Mouse (Mus musculus) monocyte, adult 2 months (primary cell): ENCODE data around the gene Mn1.

Source experiments
- DNase-seq, 2 experiments: peaks; one replicate each; pipeline ENCODE4 v3.0.0; 2022; ENCODE audit warnings: low spot score in 2 of 2, low read depth in 1 of 2

Mn1 gene

GRCm38 (mm10) chr5:111408470-111409105 is 8.6 kb upstream of the Mn1 start:
- no peak for DNase-seq

- DNase-seq = no peak
Measured at GRCm38 (mm10) chr5:111409412-111410044, 7.6 kb upstream of the Mn1 start.

GRCm38 (mm10) chr5:111410665-111411064 is 6.5 kb upstream of the Mn1 start:
- DNase-seq = no peak

GRCm38 (mm10) chr5:111414192-111414591 is 3.0 kb upstream of the Mn1 start:
- DNase-seq = no peak

- DNase-seq = no peak
Measured at GRCm38 (mm10) chr5:111414770-111415249, 2.4 kb upstream of the Mn1 start.

GRCm38 (mm10) chr5:111415575-111415974 is 1.6 kb upstream of the Mn1 start:
- DNase-seq = no peak

- DNase-seq = no peak
Measured at GRCm38 (mm10) chr5:111416048-111416447, 1.1 kb upstream of the Mn1 start.

GRCm38 (mm10) chr5:111417378-111418131 is 393 bp downstream of the Mn1 start:
- DNase-seq = no peak

- no peak for DNase-seq
Measured at GRCm38 (mm10) chr5:111418202-111419120, 1.3 kb downstream of the Mn1 start.

GRCm38 (mm10) chr5:111419121-111419881 is 2.1 kb downstream of the Mn1 start:
- DNase-seq = no peak

GRCm38 (mm10) chr5:111420011-111420691 is 3.0 kb downstream of the Mn1 start:
- DNase-seq = no peak

GRCm38 (mm10) chr5:111420896-111421295 is 3.7 kb downstream of the Mn1 start:
- no peak for DNase-seq

GRCm38 (mm10) chr5:111421424-111421823 is 4.3 kb downstream of the Mn1 start:
- DNase-seq = no peak

- DNase-seq = no peak
Measured at GRCm38 (mm10) chr5:111422058-111422800, 5.1 kb downstream of the Mn1 start.

GRCm38 (mm10) chr5:111423011-111423410 is 5.8 kb downstream of the Mn1 start:
- no peak for DNase-seq

GRCm38 (mm10) chr5:111423616-111424015 is 6.5 kb downstream of the Mn1 start:
- no peak for DNase-seq

GRCm38 (mm10) chr5:111425813-111426212 is 8.7 kb downstream of the Mn1 start:
- DNase-seq = no peak

- no peak for DNase-seq
Measured at GRCm38 (mm10) chr5:111426249-111426648, 9.1 kb downstream of the Mn1 start.

- no peak for DNase-seq
Measured at GRCm38 (mm10) chr5:111428882-111429281, 11.7 kb downstream of the Mn1 start.
